Mouse (Mus musculus) gastrocnemius, postnatal 36 days (tissue): ENCODE measurements around the gene Samhd1. TPM values are rescaled to one million over a fixed set of nuclear protein-coding genes. Genes with fewer than 3 reads are reported as not detected.
A peak's percentile ranks its signal among the peaks of the same experiment; 100 is the strongest.

Source experiments
- DNase-seq, 2 experiments: peaks; one replicate each; pipeline ENCODE4 v3.0.0; 2022
- intact Hi-C: fragments of 180-260 bp; cut with DNase I; formaldehyde crosslinking; loops from one replicate; pipeline ENCODE4 v1.15.1; 2025
- total RNA-seq, 2 experiments: library from RNA; stranded (reverse); gene quantifications; 2 replicates each; pipeline ENCODE4 v1.2.3; 2021

Gene Samhd1
- total RNA-seq, 2 experiments from 2014 or later: 12.9 to 13.2 TPM

DNA sequence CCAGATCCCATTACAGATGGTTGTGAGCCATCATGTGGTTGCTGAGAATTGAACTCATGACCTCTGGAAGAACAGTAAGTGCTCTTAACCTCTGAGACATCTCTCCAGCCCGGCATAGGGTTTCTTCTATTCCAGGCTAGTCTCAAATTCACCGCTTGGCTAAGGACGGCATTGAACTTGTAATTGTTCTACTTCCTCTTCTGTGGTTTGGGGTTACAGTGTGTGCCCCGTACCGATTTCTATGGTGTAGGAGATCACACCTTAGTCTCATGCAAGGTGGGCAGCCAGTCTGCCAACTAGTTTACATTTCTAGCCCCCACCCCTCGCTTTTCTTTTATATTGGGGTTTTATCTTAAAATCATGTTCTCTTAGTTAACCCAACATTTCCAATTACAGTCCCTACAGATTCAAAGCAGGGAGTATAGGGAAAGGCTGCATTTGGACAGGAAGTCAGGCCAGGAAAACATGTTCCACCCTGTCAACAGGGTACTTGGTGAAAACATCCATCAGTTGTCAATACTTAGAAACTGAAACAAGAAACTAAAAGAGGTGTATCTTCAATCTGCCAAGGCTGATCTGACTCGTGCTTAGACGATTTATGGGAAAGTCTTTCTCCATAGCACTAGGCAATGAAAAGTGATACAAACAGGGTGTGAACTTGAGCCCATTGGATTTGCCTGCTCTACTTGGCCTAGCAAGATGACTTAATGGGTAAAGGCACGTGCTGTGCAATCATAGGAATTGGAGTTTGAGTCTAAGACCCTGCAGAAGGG is 3.1 kb upstream of the Samhd1 start:
- intact Hi-C loops: no loop called here
- DNase-seq: no peak

DNA sequence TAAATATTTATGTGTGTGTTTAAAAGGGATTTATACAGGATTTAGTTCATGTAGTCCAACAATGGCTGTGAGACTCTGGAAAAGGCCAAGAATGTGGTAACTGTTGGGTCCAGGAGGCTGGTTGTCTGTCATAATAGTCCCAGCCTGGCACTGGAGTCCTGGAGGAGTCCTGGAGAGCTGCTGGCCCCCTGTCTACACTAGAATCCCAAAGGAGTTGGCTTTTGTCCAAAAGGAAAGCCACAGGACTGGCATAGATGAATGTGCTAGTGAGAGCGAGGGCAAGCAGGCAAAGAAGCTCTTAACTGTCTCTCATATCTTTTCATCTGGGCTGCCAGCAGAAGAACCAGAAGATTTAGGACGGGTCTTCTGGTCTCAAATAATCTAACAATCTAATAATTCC is 1.6 kb upstream of the Samhd1 start:
- no peak for DNase-seq
- intact Hi-C loops: no loop called here

DNA sequence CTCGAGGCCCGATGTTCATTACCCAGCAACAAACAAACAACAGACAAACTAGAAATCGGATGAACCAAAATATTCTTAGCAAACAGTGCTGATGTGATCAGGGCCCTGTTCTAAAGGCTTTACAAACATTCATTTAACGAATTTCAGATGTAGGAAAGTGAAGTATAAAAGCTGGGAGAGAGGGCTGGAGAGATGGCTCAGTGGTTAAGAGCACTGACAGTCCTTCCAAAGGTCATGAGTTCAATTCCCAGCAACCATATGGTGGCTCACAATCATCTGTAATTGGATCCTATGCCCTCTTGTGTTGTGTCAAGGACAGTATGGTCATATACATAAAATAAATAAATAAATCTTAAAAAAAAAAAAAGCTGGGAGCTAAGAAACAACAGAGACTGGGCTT is 1.1 kb upstream of the Samhd1 start:
- intact Hi-C loops: no loop called here
- DNase-seq: no peak

DNA sequence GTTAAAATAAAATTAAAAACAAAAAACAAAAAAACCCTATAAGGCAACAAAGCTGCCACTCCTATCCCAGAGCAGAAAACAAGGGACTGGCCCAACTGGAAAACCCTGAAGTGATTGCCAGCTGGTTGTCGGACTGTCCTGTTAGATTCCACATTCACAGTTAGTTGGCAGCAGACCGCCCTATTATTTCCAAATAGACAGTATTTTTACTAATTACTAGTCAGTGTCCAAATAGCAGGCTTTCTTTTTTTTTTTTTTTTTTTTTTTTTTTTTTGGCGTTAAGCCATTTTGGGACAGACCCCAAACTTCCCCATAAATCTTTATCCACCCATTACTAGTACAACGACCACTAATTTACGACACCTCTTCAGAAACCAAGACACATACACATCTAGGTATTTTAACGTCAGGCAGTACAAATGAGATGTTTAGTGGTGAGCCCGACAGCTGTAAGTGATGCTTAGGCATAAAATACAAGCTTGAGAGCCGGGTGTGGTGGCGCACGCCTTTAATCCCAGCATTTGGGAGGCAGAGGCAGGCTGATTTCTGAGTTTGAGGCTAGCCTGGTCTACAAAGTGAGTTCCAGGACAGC is 560 bp upstream of the Samhd1 start:
- DNase-seq: no peak
- intact Hi-C loops: no loop called here

DNA sequence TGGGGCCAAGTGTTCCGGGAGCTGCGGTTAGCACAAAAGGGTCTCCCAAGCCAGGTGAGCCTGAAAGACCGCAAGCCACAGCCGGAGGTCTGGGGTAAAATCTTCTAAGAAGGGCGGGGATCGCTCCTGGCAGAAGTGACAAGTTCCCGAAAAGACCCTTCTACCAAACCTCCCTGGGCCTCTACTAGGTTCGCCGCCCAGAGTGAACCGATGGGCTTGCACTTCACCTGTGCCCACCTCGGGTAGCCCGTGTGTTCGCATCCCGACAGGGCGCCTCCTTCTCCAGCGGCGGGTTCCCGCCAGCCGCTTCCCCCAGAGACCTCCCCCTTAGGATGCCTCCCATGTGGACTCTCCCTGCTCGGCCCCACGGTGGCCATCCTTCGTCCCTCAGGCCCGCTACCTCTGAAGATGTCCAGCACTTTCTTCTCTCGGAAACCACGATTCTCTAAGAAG is 560 bp downstream of the Samhd1 start:
- DNase-seq: peak in 1 of 2 experiments; percentile 18
- intact Hi-C loops: loop anchor here (5.0 kb wide), 1 partner anchor 68 kb away; the partner anchor contains the start of gene Rbl1

DNA sequence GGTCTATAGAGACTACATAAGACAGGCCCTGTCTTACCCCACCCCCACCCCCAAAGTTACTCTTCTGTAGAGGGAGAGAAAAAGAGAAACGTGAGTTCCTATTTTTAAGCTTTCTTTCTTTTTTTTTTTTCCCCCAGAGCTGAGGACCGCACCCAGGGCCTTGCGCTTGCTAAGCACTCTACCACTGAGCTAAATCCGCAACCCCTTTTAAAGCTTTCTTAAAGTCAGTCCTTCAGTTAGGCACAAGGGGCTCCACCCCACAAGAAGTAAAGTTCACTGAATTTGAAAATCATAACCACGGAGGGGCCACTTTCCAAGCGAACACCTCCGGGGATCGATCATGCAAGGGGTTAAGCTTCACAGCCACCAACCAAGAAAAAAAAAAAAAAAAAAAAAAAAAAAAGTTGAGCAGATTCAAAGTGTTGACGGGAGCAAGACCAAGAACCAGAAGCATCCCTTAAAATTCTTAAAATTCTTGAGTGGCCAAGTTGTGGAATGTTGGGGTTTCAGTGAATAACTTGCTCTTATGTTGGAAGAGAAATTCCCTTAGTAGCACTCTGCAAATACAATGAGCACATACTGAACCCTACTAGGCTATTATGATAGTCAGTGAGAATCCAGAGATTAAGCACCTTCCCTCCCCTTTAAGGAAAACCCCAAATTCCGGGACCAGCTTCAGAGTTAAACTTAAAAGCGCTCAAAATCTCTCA is 1.1 kb downstream of the Samhd1 start:
- no peak for DNase-seq
- intact Hi-C loops: loop anchor here (5.0 kb wide), 1 partner anchor 68 kb away; the partner anchor contains the start of gene Rbl1

DNA sequence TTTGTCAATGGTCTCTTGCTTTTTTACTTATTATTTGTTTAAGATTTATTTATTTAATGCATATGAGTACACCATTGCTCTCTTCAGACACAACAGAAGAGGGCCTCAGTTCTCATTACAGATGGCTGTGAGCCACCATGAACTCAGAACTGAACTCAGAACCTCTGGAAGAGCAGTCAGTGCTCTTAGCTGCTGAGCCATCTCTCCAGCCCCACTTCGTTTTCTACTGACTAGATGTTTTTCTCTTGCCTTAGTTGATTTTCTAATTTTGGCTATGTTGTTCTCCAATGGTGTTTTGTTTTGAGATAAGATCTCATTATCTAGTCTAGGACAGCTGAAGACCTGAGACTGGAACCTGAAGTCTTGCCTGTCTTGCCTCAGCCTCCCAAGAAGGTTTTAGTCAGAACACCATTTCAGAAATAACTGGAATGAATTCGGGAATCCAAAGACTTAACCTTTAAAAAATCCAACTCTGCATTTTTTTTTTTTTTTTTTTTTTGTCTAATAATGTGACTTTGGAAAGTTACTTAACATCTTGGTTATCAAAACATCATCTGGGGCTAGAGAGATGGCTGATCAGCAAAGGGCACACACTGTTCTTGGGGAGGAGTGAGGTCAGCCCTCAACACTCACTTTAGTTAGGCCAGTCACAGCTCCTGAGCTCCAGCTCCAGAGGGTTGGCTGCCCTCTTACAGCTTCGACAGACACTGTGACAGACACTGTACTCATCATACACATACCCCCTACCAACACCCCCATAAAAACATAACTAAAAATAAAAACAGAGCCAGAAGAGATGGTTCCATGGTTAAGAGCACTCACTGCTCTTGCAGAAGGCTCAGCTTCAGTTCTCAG is 2.2 kb downstream of the Samhd1 start:
- intact Hi-C loops: loop anchor here (5.0 kb wide), 1 partner anchor 69 kb away; the partner anchor contains the start of gene Rbl1
- DNase-seq: no peak

DNA sequence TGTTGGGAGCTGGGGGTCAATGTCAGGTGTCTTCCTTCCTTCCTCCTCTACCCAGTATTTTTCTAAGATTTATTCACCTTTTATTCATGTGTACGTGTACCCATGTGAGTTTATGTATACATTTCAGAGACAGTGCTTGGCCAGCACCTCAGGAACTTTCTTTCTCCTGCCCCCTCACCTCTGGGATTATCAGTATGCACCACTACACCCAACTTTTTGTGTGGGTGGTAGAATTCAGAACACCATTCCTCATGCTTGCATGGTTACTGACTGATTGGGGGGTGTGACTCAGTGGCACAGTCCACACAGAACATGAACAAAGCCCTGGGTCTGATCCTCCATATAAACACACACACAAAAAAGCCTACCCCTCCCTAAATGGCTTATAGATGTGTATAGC is 3.0 kb downstream of the Samhd1 start:
- intact Hi-C loops: loop anchor here (5.0 kb wide), 1 partner anchor 70 kb away; the partner anchor contains the start of gene Rbl1
- no peak for DNase-seq

DNA sequence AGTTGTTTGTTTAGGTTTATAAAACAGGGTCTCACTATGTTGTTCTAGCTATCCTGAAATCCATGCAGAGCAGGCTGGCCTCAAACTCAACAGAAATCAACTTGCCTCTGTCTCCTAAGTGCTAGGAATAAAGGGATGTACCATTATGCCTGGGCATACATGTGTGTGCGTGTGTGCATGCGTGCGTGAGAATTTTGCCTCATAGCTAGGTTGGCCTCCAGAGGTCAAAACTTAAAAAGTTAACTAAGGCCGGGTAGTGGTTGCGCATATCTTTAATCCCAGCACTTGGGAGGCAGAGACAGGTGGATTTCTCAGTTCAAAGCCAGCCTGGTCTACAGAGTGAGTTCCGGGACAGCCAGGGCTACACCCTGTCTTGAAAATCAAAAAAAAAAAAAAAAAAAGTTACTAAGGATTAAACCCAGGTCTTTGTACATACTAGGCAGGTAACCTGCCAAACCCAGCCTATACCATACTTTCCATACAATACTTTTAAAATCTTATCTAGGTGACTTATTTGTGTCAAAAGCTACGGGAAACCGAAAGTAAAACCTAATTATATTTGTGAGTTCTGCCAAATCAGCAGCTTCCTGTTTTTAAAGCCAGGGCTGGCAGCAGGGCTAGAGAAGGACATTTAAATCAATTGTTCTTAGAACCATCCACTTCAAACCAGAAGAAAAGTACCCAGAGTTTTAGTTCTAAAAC is 4.1 kb downstream of the Samhd1 start:
- no peak for DNase-seq
- intact Hi-C loops: loop anchor here (5.0 kb wide), 1 partner anchor 71 kb away; the partner anchor contains the start of gene Rbl1

DNA sequence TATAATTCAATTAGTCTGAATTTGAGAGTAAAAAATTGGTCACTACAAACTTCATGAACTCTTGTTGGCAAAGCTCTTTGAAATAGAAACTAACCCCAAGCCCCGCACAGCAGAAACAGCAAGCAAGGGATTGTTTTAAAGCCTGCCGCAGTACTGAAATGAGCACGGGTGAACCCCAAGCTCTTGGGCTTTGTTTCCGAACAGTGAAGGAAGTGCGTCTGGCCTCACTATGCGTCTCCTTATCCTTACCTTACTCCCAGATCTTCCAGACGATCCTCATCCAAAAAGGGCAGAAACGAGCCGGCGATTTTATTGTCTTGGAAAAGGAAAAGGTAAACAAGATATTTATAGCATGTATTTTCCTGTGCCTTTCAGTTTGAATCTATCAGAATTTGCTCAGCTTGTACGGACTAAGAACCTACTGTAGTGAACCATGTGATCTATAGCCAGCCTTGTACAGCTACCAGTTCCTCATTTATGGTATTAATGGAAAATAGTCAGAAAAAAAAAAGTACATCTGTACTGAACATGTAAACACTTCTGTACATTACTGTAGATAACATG is 5.4 kb downstream of the Samhd1 start:
- DNase-seq: no peak
- intact Hi-C loops: loop anchor here (5.0 kb wide), 2 partner anchors 73 to 133 kb away; partner anchors contain the start of gene Rbl1

DNA sequence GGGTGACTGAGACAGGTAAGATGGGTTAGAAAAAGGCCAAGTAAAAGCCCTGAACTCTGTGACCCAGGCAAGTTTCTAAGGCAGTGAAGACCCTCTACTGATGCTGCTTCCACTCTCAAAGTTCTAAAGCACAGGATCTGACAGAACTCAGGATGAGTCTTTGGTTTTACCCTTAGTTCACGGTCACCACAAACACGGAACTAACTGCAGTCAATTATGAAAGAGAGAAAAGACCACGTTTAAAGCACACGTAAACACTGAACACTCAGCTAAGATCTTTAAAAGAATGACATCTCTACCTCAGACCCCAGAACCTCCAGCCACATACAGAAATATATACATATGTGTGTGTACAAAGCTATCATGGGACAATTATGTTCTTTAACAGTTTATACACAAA is 6.0 kb downstream of the Samhd1 start:
- intact Hi-C loops: loop anchor here (5.0 kb wide), 1 partner anchor 133 kb away; no protein-coding TSS in a partner anchor
- no peak for DNase-seq

DNA sequence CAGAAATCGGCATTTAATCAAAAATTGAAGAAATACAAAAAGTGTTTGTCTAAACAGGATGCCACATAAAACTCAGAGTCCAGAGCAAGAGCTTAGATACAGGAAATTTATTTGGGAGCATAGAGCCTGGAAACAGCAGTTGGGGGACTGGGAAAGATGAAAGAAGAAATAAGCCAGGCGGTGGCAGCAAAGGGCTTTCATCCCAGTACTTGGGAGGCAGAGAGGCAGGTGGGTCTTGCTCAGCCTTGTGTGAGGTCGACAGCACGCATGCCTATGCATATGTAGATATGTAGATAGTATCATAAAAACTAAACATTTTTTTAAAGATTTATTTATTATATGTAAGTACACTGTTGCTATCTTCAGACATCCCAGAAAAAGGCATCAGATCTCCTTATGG is 7.0 kb downstream of the Samhd1 start:
- DNase-seq: no peak
- intact Hi-C loops: loop anchor here (5.0 kb wide), 1 partner anchor 134 kb away; no protein-coding TSS in a partner anchor

DNA sequence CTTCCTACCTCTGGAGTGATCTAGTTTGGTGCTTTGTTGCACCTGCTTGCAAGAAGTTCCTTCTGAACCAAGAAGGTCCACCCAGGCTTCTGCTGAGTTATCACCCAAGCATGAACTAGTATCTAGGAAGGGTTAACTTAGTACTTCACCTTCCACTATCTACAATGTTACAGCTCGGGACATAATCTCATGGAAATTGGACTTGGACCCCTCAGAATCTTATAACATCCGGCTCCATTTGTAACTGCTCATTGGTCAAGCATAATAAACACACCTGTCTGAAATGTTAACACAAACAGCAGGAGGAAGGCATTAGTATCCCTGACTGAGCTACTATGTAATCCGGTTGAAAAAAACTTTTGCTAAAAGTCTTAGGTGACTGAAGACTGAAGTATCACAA is 7.7 kb downstream of the Samhd1 start:
- intact Hi-C loops: loop anchor here (5.0 kb wide), 1 partner anchor 135 kb away; no protein-coding TSS in a partner anchor

DNA sequence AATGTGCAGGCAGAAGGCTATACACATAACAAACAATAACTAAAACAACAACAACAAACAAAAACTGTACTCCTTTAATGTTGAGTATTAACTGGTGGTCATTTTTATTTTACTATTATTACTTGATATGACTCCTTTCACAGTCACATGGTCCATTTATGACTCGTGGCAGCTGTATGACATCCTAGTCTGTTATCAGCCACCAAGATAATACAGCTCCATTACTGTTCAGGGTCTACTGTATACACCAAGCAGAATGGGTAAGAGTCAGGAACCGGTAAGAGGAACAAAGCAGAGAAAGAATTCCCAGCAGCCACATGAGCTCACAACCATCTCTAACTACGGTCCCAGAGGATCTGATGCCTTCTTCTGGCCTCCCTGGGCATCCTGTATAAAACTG is 9.8 kb downstream of the Samhd1 start:
- intact Hi-C loops: loop anchor here (5.0 kb wide), 1 partner anchor 137 kb away; no protein-coding TSS in a partner anchor
- DNase-seq: no peak

More for the DNA sequence above, 7.7 kb downstream of the Samhd1 start:
- no peak for DNase-seq

DNA sequence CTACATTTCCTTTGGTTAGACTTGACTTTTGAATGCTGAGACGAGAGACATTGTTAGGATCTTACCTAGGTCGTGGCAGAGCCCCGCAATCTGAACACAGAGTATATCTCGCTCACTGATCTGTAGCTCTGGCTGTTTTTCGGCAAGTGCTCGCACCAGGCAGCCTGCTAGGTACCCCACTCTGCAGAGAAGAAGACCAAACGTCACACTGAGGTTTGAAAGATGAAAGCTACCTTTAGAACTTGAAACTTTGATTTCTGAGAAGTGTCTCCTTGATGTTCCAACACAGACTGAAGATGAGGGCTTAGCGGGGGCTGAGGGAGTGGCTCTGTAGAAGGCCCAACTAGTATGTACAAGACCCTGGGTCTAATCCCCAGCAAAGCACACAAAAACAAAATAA is 13.3 kb downstream of the Samhd1 start:
- no peak for DNase-seq
- intact Hi-C loops: no loop called here

DNA sequence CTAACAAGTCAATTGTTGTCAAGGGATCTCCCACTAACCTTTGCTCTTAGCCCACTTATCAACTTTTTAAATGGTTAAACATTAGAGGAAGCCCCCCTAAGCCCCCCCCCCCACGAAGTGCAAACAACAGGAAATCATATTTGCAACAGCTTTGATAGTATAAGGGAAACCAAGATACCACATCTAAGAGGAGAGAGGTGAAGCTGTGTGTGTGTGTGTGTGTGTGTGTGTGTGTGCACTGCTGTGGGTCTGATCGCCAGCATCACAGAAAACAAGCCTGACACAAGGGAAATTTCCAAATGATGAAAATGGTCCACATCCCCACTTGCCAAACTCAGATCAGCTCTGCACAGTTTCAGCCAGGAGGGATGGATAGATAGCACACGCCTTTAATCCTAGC is 16.0 kb downstream of the Samhd1 start:
- intact Hi-C loops: no loop called here
- no peak for DNase-seq

DNA sequence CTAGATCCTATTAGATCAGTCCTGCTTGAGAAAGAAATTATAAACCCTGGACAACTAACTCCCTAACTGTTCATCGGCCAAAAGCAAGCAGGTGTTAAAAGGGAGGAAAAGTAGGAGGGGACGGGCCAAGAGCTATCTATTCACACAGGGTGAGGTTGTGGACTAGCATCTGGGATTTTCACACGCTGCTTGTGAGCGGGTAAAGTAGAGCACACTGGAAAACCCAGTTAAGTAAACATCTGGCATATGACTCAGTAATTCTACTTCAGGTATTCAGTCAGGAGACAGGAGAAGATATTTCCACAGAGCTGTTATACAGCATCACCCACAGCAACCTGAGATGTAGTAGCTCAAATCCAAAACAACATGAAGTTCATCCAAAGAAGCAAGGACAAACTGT is 16.5 kb downstream of the Samhd1 start:
- intact Hi-C loops: no loop called here
- no peak for DNase-seq

DNA sequence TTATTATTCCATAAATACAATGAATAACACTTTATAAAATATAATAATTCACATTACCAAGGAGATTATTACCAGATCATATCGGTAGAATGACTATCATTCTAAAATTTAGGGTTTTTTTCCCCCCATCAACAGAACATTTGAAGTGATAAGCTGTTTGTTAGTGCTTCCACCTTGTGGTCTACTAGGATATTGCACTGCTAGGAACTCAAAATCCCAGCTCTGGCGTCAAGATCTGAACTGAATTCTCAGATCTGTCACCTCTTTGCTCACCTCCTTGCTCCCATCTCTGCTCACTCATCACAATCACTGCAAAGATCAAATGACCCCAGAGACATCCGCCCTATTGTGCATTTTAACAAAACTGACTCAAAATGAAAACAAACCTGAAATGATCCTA is 18.1 kb downstream of the Samhd1 start:
- intact Hi-C loops: no loop called here
- DNase-seq: no peak

DNA sequence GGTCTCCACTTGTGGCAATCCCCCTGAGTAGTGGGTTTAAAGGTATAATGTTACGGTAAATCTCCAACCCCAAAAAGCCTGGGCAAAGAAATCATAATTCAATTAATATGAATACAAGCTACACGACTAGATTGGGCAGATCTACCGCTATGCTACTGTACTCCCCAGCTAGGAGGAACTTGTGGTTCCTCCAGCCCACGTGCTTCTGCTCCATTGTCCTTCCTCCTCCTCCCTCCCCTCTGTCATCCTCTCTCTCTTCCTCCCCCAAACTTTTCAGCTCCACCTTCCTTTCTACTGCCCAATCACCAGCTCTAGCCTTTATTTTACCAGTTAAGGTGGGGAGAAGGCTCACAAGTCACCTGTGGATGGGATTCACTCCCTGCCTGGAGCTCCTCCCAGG is 26.8 kb downstream of the Samhd1 start:
- intact Hi-C loops: no loop called here
- no peak for DNase-seq
